Mouse (Mus musculus) spleen, adult 2 months (tissue): ENCODE measurements around the gene Podn.

Source experiments
- CTCF ChIP-seq: fragments of 200-500 bp; IDR thresholded peaks from 2 replicates; pipeline ENCODE4 v1.5.1; 2011; ENCODE audit warnings: mild to moderate bottlenecking, inconsistent platforms; ENCODE audit not compliant: insufficient read depth, insufficient read length, insufficient replicate concordance; ENCODE audit errors: extremely low read depth
- POLR2A ChIP-seq: fragments of 200-500 bp; IDR thresholded peaks from 2 replicates; pipeline ENCODE4 v1.6.1; 2011; ENCODE audit warnings: low read depth, low read length, inconsistent platforms

DNA sequence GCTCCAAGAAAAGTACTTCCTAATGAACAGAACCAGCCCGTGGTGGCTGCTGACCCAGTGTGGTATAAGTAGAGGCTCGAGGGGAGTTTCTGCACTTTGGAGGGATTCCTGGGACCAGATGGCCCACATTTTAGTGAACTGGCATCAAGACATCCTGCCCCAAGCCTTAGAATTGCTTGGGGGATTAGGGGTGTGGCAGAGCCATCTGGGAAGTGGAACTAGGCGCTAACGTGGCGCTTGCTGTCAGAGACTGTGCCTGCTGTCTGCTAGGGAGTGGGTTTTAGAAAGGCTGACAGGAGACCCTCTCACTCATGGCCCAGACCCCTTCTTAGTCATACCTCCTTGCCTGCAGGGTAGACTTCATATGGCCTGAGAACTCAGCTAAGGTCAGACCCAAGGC is 110.4 kb downstream of the Podn start:
- no peak for TF ChIP-seq CTCF
- no peak for TF ChIP-seq POLR2A
